23 mouse cellular contexts compared by ENCODE assay signal in the genomic region with DNA sequence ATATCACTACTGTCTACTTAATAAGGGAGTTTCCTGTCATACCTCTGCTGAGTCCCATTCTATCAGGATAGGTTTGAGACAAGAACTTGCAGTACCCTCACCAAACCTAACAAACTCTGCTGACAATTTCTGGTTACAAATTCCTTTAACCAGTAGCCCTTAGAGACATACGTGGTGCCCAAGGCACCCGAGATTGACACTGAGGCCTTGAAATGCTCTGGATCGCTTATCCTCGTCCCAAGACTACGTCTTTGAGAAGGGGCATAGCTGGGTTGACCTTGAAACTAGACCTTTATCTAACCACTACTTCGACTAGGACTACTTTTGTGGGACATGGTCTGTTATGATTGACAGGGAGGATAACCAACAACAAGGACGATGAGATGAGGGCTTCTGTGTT. TPM values are rescaled to one million over a fixed set of nuclear protein-coding genes. Genes with fewer than 3 reads are reported as not detected.
"Had no signal": no experiment of that assay in that cellular context is flagged by ENCODE, and none has a peak within 500 bp of the region (broad histone marks: within the 10 kb centered on the region; RNA-seq: fewer than 3 reads in every experiment).

No protein-coding gene starts in this region.

- H3K27me3 ChIP-seq: neural tube, embryonic 12.5 days had no signal

- DNase-seq: retina, postnatal 1 day; right cerebral cortex, adult 18-20 months; right cerebral cortex, postnatal 14 days; right cerebral cortex, postnatal 25 days; right cerebral cortex, postnatal 4 days; spleen, adult 18-20 months; thymus, adult 18-20 months; thymus, adult 2 months; thymus, postnatal 14 days; thymus, postnatal 25 days; thymus, postnatal 36 days; thymus, postnatal 4 days had no signal

- H3K9ac ChIP-seq: neural tube, embryonic 12.5 days; neural tube, embryonic 13.5 days; neural tube, embryonic 15.5 days; stomach, embryonic 15.5 days had no signal

- H3K27ac ChIP-seq: neural tube, embryonic 12.5 days; neural tube, embryonic 13.5 days; neural tube, embryonic 15.5 days; stomach, embryonic 15.5 days; stomach, postnatal 0 days had no signal

- H3K9me3 ChIP-seq: neural tube, embryonic 12.5 days; neural tube, embryonic 13.5 days; neural tube, embryonic 15.5 days; stomach, embryonic 15.5 days had no signal

- H3K4me1 ChIP-seq: neural tube, embryonic 12.5 days; neural tube, embryonic 13.5 days; neural tube, embryonic 15.5 days; stomach, embryonic 15.5 days had no signal

- H3K36me3 ChIP-seq: neural tube, embryonic 12.5 days; neural tube, embryonic 13.5 days; neural tube, embryonic 15.5 days; stomach, embryonic 15.5 days had no signal

- H3K4me3 ChIP-seq: neural tube, embryonic 12.5 days; neural tube, embryonic 13.5 days; neural tube, embryonic 15.5 days; stomach, embryonic 15.5 days had no signal

- H3K4me2 ChIP-seq: neural tube, embryonic 12.5 days; neural tube, embryonic 13.5 days; neural tube, embryonic 15.5 days; stomach, embryonic 15.5 days had no signal

RNA-seq across cellular contexts. Expression of gene Btnl2, which starts 9.1 kb away (rescaled TPM):
- polyA plus RNA-seq: neural tube, embryonic 12.5 days; neural tube, embryonic 13.5 days; neural tube, embryonic 14.5 days; neural tube, embryonic 15.5 days had no signal

RNA-seq across cellular contexts. Expression of gene H2-Eb2, which starts 20.0 kb away (rescaled TPM):
- polyA plus RNA-seq: neural tube, embryonic 12.5 days; stomach, embryonic 14.5 days; stomach, embryonic 15.5 days; stomach, embryonic 16.5 days; stomach, postnatal 0 days; testis, adult 2 months had no signal

RNA-seq across cellular contexts. Expression of gene Btnl1, which starts 31.4 kb away (rescaled TPM):
- polyA plus RNA-seq: neural tube, embryonic 12.5 days; neural tube, embryonic 13.5 days; neural tube, embryonic 14.5 days; neural tube, embryonic 15.5 days; stomach, embryonic 14.5 days; urinary bladder, adult 2 months had no signal

RNA-seq across cellular contexts. Expression of gene BC051142, which starts 53.1 kb away (rescaled TPM):
- polyA plus RNA-seq: small intestine, adult 2 months had no signal
